Mouse (Mus musculus) fibroblast of lung, adult 2 months (primary cell): ENCODE measurements around the gene Tnfrsf1a.
"Not testable (repeated sequence)": the region's sequence is repeated elsewhere in the genome, so short reads cannot be mapped to it uniquely, and the experiment has no call there.

Experiments
- DNase-seq: peaks from one replicate; pipeline ENCODE4 v3.0.0-alpha.2; 2011; ENCODE audit warnings: low read depth

Gene Tnfrsf1a

GRCm38 (mm10) chr6:125348721-125349574, at the start of gene Tnfrsf1a:
Tnfrsf1a (plus strand) TSS chr6:125349362.
- DNase-seq = no peak

DNA sequence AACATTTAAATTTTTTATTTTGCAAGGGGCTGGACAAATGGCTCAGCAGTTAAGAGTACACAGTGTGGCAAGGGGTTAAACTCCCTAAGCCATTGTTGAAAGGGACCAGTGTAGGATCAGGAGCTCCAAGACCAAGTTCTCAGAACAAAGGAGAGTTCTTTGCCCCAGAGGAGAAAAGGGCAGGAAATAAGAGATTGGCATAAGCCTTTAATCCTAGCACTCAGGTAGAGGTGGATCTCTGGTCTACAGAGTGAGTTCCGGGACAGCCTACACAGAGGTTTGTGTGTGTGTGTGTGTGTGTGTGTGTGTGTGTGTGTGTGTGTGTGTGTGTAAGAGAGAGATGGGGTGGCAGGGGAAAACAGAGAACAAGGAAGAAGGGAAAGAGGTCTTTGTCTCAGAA, 48.2 kb upstream of the Tnfrsf1a start:
- no peak for DNase-seq

DNA sequence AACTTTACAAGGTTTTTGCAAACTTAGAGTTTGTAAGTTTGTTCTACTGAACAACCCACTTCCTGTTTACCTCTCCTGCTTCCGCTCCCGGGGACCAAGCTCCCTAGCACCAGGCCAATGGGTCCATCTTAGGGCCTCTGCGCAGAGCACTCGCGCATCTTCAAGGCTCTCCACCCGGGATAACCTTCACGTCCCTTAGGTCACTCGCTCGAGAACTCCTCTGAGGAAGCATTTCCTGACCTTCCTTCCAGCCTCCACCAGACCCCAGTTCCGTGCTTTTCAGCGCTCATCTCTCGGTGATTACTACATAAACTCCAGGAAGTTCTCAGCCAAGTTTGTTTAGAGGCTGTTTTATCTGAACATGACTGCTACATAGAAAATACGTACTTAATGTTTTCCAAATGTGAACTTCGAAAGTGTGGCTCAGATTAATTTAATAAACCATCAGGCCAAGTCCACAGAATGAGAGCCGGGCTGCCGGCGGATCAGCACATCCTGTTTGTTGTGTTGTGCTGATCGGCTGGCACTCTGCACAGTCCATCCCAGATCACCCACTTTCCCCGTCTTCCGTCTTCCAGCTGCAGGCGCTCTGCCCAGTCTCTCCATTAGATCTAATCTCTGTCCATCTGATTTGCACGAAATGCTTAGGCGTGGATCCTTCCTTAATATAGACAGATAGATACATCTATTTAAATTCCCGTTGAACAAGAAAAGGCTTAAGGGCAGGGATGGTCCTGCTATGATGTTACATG, 46.8 kb upstream of the Tnfrsf1a start:
- no peak for DNase-seq

DNA sequence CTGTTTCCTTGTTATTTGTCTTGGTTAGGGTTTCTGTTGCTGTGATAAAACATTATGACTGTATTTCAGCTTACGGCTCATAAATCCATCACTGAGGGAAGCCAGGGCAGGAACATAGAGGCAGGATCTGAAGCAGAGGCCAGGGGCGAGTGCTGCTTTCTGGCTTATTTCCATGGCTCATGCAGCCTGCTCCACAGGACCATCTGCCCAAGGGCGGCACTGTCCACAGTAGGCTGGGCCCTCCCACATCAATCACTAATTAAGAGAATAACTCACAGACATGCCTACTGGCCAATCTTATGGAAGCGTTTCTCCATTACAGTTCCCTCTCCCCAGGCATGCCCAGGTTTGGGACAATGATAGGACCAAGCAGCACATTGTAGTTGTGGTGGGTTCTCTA, 45.9 kb upstream of the Tnfrsf1a start:
- DNase-seq = no peak

DNA sequence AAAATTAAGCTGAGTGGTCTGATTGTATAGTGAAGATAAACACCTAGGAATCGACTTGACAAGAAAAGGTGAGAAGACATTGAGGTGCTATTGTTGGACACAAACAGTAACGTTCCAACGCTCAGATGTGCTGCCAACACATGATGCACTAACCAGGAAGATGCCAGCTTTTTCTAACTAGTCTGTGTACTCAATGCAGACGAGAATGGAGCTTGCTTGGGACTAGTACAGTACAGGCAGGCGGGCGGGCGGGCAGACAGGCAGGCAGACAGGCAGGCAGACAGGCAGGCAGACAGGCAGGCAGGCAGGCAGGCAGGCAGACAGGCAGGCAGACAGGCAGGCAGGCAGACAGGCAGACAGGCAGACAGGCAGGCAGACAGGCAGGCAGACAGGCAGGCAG, 44.8 kb upstream of the Tnfrsf1a start:
- not testable (repeated sequence) for DNase-seq

DNA sequence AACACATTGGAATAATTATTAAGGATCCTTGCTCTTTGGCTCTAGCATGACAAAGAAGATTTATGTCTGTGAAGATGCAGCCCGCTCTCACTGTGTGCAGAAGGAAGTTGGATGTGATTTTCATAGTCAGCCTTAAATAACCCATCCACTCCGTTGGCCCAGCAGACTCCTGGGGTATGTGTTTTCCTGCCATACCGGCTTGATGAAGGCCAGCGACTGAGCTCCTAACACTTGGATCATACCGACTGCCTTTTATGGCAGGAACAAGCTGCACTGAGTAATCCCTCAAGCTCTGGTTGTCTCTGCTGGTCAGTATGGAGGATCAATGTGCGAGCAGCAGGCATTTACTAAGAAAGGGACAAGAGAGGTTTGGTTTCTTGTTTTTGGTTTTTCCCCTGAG, 43.7 kb upstream of the Tnfrsf1a start:
- no peak for DNase-seq

DNA sequence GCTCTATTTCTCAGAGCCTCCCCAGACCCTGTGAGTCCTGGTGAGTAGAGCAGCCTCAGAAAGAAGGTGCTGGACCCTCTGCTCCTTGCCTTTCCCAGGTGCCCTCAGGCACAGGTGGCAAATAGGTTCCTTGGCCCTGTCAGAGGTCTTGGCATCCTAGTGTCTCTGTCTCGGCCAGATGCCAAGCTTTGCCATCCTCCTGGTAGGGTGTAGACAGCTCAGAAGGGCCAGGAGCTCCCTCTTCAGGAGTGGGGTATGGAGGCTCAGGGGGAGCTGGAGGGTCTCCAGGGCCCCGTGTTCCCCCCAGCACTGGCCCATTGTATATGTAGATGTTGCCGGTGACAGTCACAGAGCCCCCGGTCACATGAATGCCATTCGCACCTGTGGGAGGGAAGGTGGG, 42.1 kb upstream of the Tnfrsf1a start:
- DNase-seq = no peak

GRCm38 (mm10) chr6:125308921-125309320, 40.2 kb upstream of the Tnfrsf1a start:
- no peak for DNase-seq

DNA sequence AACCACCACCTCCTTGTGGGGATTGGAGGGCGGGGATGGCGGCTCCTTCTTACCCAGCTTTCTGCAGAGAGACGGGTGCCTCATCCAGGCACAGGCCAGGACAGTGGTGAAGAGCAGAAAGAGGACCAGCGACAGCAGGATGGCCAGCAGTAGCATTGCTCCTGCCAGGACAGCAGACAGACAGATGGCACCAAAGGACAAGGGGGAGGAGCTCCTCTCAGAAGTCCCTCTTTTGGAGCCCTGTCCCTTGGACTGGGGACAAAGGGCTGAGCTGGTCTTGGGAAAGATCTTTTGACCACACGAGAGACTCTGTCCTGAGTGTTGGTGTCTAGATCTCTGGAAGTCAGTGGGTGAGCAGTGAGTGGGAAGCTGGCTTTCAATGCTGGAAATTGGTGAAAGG, 39.8 kb upstream of the Tnfrsf1a start:
- DNase-seq = no peak

DNA sequence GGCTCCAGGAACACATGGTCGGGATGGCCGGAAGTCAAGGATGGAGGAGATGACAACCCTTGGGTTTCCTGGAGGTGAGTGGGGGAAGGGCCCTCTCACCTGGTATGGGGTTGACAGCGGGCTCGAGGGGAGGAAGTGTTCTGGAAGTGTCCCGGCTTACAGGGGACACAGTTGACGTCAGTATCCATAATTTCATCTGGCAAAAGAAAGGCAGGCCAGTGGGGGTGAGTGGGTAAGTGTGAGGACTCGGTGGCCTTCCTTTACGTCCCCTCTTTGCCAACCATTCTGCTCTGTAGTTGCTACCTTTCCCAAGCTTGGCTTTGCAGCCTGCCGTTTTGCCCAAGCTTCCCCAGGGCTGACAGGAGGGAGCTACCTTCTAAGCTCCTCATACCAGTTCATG, 37.0 kb upstream of the Tnfrsf1a start:
- no peak for DNase-seq

DNA sequence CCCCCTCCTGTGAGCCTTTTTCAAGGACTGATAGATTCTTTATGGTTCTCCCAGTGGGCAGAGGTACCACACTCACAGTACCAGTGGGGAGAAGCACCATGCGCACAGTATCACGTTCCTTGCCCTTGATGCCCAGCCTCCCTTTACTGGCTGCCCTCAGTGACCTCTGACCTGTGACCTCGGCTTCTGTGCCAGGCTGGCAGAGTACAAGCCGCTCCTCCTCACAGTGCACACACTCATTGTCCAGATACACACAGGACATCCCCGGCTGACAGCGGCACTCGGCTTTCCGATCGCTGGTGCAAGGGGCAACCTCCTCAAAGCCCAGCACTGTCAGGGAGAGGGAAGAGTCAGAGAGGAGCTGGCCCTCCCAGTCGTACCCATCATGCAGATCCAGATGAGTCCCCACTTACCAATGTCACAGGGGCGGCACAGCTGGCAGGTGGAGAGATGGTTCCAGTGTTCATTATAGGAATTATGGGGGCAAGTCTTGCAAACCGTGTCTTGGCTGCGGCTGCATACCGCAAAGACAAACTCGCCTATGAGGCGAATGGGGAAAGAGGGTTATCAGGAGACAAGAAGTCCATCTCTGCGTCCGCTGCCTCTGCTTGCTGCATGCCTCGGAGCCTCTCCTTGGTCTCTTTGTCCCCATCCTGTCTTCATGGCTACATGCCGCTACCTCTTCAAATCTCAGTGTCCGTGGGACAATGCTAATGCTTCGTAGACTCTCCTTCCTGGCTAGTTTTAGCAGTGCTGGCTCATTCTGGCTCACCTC, 36.4 kb upstream of the Tnfrsf1a start:
- DNase-seq = no peak

DNA sequence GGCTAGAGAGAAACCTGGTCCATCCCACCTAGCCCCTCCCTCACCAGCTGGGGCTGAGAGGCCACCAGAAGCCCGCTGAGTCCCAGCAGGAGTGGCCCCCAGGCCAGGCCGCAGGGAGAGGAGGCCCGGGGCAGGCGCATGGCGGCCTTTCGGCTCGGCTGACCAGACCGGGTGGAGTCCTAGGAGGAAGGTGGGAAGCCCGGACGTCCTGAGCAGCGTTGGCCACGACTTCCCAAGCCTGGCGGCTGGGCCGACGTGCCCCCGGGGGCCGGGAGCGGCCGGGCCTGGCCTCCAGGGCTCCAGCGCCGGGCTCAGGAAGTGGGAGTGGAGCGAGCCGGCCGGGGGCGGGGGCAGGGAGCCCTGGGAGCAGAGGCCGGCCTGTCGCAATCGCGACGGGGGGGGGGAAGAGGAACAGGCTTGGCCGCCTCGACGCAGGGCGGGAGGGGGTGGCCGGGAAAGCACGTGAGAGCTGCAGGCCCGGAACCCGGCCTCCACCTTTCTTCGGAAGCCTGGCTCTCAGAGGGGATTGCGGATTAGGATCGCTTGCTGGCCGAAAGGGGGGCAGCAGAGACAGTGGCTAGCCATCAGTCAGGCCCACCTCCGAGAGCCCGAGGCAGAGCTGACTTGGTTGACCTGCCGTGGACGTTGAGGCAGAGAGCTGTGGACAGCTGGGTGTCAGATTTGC, 35.5 kb upstream of the Tnfrsf1a start, which contains the start of gene Ltbr:
Gene Ltbr, minus strand, starts transcription at position 340 of the 685 bp plus-strand sequence.
- DNase-seq = peak; percentile 71

DNA sequence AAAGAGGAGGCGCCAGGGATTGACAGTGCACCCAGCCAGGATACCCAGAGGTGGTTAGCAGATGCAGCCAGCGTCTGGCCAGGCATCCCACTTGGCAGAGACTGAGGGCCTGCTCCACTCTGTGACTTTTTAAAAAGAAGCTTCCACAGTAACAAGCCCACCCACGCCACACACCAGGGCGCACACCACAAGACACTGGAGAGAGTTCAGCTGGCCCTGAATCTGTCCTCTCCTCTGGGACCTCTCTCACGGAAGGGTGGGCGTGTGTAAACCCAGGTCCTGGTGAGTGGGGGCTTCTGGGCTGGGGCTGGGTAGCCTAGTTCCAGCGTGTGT, 35.0 kb upstream of the Tnfrsf1a start:
- DNase-seq = no peak

GRCm38 (mm10) chr6:125314746-125315145, 34.4 kb upstream of the Tnfrsf1a start:
- DNase-seq = no peak

DNA sequence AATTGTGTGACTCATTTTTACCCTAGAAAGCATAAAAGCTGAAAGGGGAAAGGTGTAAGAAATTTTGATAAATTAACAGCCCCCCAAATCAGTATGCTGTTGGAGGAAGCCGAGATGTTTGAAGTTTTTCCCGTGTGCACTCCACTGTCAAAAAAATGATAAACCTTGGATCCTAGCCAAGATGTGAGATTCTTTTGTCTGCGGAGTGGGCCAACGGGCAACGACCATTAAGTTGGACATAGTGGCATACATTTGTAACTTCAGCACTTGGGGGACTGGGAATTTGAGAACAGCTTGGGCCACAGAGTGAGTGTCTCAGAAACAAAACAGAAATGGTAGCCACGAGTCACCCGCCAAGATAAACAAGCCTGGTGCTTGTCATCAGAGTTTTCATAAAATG, 32.1 kb upstream of the Tnfrsf1a start:
- no peak for DNase-seq

DNA sequence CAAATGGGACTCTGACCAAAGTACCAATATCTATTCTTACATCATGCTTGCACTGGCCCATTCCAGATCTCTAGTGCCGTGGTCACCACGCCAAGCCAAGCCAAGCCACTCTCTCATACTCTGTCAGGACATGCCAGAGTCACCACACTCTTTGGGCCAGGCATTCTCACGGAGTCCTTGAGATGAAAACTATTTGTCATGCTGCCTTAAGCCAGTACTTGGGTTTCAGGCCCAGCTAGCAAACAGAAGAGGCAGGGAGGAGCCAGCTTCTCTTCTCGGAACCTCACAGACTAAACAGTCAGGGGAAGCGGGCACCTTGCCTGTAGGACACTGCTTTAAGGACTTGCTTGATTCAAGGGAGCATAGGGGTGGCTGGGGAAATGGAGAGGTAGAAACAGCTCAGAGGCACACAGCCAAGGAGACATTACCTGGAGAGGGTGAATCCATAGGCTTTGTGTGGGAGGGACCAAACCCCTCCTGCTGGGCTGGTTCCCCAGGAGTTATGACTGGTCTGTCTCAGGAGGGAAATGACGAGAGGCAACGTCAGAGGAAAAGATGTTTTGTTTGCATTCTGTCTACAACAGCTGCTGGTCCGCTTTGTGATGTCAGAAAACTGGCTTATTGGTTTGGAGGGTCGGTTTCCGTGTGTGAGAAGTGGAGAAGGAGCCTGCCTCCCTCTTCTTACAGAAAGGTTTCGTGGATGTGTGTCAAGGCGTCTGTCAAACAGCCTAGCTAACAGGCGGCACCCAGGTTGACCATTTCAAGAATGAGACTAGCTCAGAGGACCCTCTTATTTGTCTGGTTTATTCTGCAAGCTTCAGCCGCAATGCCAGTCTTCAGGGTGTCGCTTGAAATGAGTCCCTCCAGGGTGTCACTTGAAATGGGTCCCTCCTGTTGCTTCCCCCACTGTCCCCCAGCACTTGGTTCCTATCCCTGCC, 29.9 kb upstream of the Tnfrsf1a start:
- peak; percentile 70 for DNase-seq

DNA sequence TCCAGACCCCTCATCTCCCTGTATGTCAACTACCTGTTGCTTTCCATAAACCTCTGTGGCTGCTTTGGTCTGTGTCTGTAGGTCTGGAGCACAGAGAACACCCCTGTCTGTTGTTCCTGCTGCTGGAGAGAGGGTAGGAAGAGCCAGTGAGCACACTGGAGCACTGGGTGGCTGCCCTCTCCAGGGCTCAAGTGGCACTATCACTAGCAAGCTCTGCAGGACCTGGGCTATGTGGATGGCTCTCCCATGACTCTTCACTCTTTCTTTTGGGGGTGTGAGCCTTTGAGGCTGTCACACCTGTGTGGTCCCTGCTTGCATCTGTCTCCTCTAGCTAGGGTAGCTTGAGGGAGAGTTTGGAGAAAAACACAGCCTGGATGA, 29.3 kb upstream of the Tnfrsf1a start:
- no peak for DNase-seq

- DNase-seq = no peak
Measured at GRCm38 (mm10) chr6:125320323-125320722, 28.8 kb upstream of the Tnfrsf1a start, which contains the start of gene Scnn1a. Scnn1a (plus strand) TSS chr6:125320659.

DNA sequence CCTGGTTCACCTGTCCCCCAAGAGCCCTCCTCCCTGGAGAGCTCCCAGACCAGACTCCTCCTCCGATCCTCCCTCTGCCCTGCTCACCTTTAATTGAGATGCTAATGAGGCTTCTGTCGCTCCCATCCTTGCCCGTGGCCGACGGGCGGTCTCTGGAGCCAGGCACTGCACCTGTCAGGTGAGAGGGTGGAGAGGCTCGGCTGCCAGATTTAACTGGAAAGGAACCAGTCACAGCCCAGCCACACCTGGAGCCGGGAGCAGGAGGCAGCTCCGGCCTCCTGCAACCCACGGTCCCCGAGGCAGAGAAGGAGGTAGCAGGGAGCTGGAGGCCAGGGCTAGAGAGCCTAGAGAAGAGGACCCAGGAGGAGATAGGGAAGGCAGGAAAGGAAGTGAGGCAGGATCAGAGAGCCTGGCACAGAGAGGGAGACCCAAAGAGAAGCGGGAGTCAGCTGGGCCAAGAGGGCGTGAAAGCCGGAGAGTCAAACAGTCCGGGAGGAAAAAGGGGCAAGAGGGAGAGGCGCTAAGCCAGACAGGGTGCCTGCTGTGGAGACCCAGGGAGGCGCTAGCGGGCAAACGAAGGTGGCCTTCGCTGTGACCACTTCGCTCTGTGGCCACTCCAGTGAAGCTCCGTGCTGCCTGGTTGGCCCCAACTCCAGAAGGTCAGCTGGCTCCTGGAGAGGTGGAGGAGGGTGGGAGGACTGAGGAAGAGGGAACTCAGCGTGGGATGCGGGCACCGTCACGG, 27.9 kb upstream of the Tnfrsf1a start:
- DNase-seq = no peak

- no peak for DNase-seq
Measured at GRCm38 (mm10) chr6:125322794-125323193, 26.4 kb upstream of the Tnfrsf1a start.
